Mouse (Mus musculus) stomach, postnatal 0 days (tissue): Measurements from ENCODE around the gene Pakap. TPM values are rescaled to one million over a fixed set of nuclear protein-coding genes. Genes with fewer than 3 reads are reported as not detected.

ENCODE experiments used
- ATAC-seq: fragments of 200-750 bp; cut with Nextera tagmentation; 2 replicates; pipeline ENCODE4 v1.8.0; 2017; ENCODE audit not compliant: low FRiP score, low TSS enrichment
- DNase-seq: peaks from one replicate; pipeline ENCODE4 v3.0.0-alpha.2; 2016; ENCODE audit warnings: low spot score
- H3K27ac ChIP-seq: fragments of 300-500 bp; sonication (generic); replicated peaks from 2 replicates; pipeline ENCODE4 v1.5.1; 2014; ENCODE audit warnings: mild to moderate bottlenecking, control low read depth
- H3K27me3 ChIP-seq: fragments of 300-500 bp; sonication (generic); 2 replicates; pipeline ENCODE4 v1.6.1; 2014; ENCODE audit warnings: low read length; ENCODE audit not compliant: control insufficient read depth, insufficient read depth
- H3K36me3 ChIP-seq: fragments of 300-500 bp; sonication (generic); 2 replicates; pipeline ENCODE4 v1.6.1; 2014; ENCODE audit warnings: low read length, mixed read lengths; ENCODE audit not compliant: control insufficient read depth, insufficient read depth
- H3K4me1 ChIP-seq: fragments of 300-500 bp; sonication (generic); replicated peaks from 2 replicates; pipeline ENCODE4 v1.6.1; 2014; ENCODE audit warnings: antibody characterized with exemption; ENCODE audit not compliant: control insufficient read depth, insufficient read depth
- H3K4me2 ChIP-seq: fragments of 300-500 bp; sonication (generic); replicated peaks from 2 replicates; pipeline ENCODE4 v1.6.1; 2014; ENCODE audit warnings: low read depth, mild to moderate bottlenecking, control low read depth, moderate library complexity
- H3K4me3 ChIP-seq: fragments of 300-500 bp; sonication (generic); 2 replicates; pipeline ENCODE4 v1.5.1; 2014; ENCODE audit warnings: low read depth, low read length, control low read depth
- H3K9ac ChIP-seq: fragments of 300-500 bp; sonication (generic); 2 replicates; pipeline ENCODE4 v1.6.1; 2014; ENCODE audit warnings: mild to moderate bottlenecking, low read length, control low read depth, mixed read lengths
- H3K9me3 ChIP-seq: fragments of 300-500 bp; sonication (generic); 2 replicates; pipeline ENCODE4 v1.6.1; 2016; ENCODE audit warnings: low read length; ENCODE audit not compliant: control insufficient read depth
- CTCF ChIP-seq: IDR thresholded peaks from 2 replicates; pipeline ENCODE4 v1.5.1; 2016; ENCODE audit warnings: antibody characterized with exemption, low read depth, mild to moderate bottlenecking, moderate library complexity
- EP300 ChIP-seq: optimal IDR thresholded peaks from 2 replicates; pipeline ENCODE3; 2016; ENCODE audit warnings: antibody characterized with exemption
- WGBS: fragments of 180-500 bp; shearing (Covaris S2); extraction: QIAGEN DNeasy Blood & Tissue Kit; methylation state at CpG from one replicate; pipeline ENCODE4 v1.1.7; 2014; 5-methylcytosine and 5-hydroxymethylcytosine counted together
- polyA plus RNA-seq: library from polyadenylated mRNA; unstranded; fragments of >200 nt; fragmentation: Nextera tagmentation; extraction: Ambion mirVana; gene quantifications from 2 replicates; pipeline ENCODE4 v1.2.1, GENCODE M21; 2015

Gene Pakap
- polyA plus RNA-seq, result 9.9 and 12.2 TPM in 2 replicates

GRCm38 (mm10) chr4:57567666-57568206 is at the start of gene Pakap:
Pakap (plus strand) TSS chr4:57568179.
- peak within 1 kb of the TSS; percentile 83 for H3K27ac ChIP-seq
- peak within 1 kb of the TSS; percentile 52 for H3K4me3 ChIP-seq
- no peaks in the 10 kb centered on the region for H3K9me3 ChIP-seq
- H3K27me3 ChIP-seq, result no peaks in the 10 kb centered on the region
- DNase-seq, result peak; percentile 59
- H3K9ac ChIP-seq, result peak within 1 kb of the TSS; percentile 70
- peak within 1 kb of the TSS; percentile 87 for H3K4me2 ChIP-seq
- peak; percentile 33 for TF ChIP-seq CTCF
- no peak for TF ChIP-seq EP300
- H3K4me1 ChIP-seq, result no peaks in the 10 kb centered on the region; the same call in 1 of the 2 replicates
- no peaks in the 10 kb centered on the region for H3K36me3 ChIP-seq
- WGBS, result 1% methylated on average over 44 of the region's 51 CpGs
- peak; percentile 65 for ATAC-seq

GRCm38 (mm10) chr4:57523456-57523855 is 44.5 kb upstream of the Pakap start:
- TF ChIP-seq EP300, result no peak
- TF ChIP-seq CTCF, result no peak
- DNase-seq, result no peak
- no peak overlapping the region for H3K4me3 ChIP-seq
- 95% methylated on average over 15 of the region's 15 CpGs for WGBS
- no peaks in the 10 kb centered on the region for H3K27me3 ChIP-seq
- H3K4me2 ChIP-seq, result no peak overlapping the region
- H3K9ac ChIP-seq, result no peak overlapping the region
- no peak overlapping the region for H3K27ac ChIP-seq
- no peaks in the 10 kb centered on the region for H3K9me3 ChIP-seq
- ATAC-seq, result no peak
- no peaks in the 10 kb centered on the region for H3K36me3 ChIP-seq
- H3K4me1 ChIP-seq, result no peaks in the 10 kb centered on the region

GRCm38 (mm10) chr4:57524461-57524860 is 43.5 kb upstream of the Pakap start:
- no peak overlapping the region for H3K4me3 ChIP-seq
- ATAC-seq (no peak), DNase-seq (no peak)
- TF ChIP-seq CTCF (no peak), EP300 (no peak)
- no peak overlapping the region for H3K9ac ChIP-seq
- H3K4me2 ChIP-seq, result no peak overlapping the region
- no peak overlapping the region for H3K27ac ChIP-seq
- WGBS, result 66% methylated on average over 3 of the region's 3 CpGs
- H3K9me3 ChIP-seq, result no peaks in the 10 kb centered on the region
- no peaks in the 10 kb centered on the region for H3K36me3 ChIP-seq
- no peaks in the 10 kb centered on the region for H3K4me1 ChIP-seq
- no peaks in the 10 kb centered on the region for H3K27me3 ChIP-seq

- TF ChIP-seq EP300 (no peak), CTCF (no peak)
- no peaks in the 10 kb centered on the region for H3K4me1 ChIP-seq
- no peak for ATAC-seq
- no peak overlapping the region for H3K4me2 ChIP-seq
- no peaks in the 10 kb centered on the region for H3K36me3 ChIP-seq
- no peak overlapping the region for H3K27ac ChIP-seq
- DNase-seq, result no peak
- no peaks in the 10 kb centered on the region for H3K27me3 ChIP-seq
- no peak overlapping the region for H3K4me3 ChIP-seq
- H3K9ac ChIP-seq, result no peak overlapping the region
- H3K9me3 ChIP-seq, result no peaks in the 10 kb centered on the region
- 66% methylated on average over 9 of the region's 9 CpGs for WGBS
Observed at GRCm38 (mm10) chr4:57525221-57526011, 42.6 kb upstream of the Pakap start.

GRCm38 (mm10) chr4:57528296-57528695 is 39.7 kb upstream of the Pakap start:
- no peak for DNase-seq
- Histone ChIP-seq H3K4me2 (no peak overlapping the region), H3K4me3 (no peak overlapping the region), H3K27ac (no peak overlapping the region), H3K27me3 (no peaks in the 10 kb centered on the region), H3K9me3 (no peaks in the 10 kb centered on the region), H3K9ac (no peak overlapping the region), H3K36me3 (no peaks in the 10 kb centered on the region), H3K4me1 (no peaks in the 10 kb centered on the region)
- no peak for ATAC-seq
- TF ChIP-seq EP300 (no peak), CTCF (no peak)

GRCm38 (mm10) chr4:57533686-57534085 is 34.3 kb upstream of the Pakap start:
- Histone ChIP-seq H3K27ac (no peak overlapping the region), H3K9ac (no peak overlapping the region), H3K4me1 (no peaks in the 10 kb centered on the region), H3K9me3 (no peaks in the 10 kb centered on the region), H3K4me3 (no peak overlapping the region), H3K36me3 (no peaks in the 10 kb centered on the region), H3K27me3 (no peaks in the 10 kb centered on the region), H3K4me2 (no peak overlapping the region)
- no peak for DNase-seq
- TF ChIP-seq EP300 (no peak), CTCF (no peak)
- 44% methylated on average over 6 of the region's 6 CpGs for WGBS
- ATAC-seq, result no peak
